Mouse (Mus musculus) erythroblast, embryonic 14.5 days (primary cell): ENCODE measurements around the gene Lefty2.

Source experiments
- GATA1 ChIP-seq: IDR thresholded peaks from 2 replicates; pipeline ENCODE4 v1.6.1; 2012; ENCODE audit warnings: low read length, inconsistent platforms, mixed read lengths
- TAL1 ChIP-seq: IDR thresholded peaks from 3 replicates; pipeline ENCODE4 v1.6.1; 2012; ENCODE audit warnings: low read length, inconsistent platforms, mixed read lengths

- TF ChIP-seq GATA1 (no peak), TAL1 (no peak)
Observed at GRCm38 (mm10) chr1:180941726-180942125, 48.8 kb downstream of the Lefty2 start.
